Mouse (Mus musculus): ENCODE measurements around the gene Gorasp1.

Gorasp1 gene

DNA sequence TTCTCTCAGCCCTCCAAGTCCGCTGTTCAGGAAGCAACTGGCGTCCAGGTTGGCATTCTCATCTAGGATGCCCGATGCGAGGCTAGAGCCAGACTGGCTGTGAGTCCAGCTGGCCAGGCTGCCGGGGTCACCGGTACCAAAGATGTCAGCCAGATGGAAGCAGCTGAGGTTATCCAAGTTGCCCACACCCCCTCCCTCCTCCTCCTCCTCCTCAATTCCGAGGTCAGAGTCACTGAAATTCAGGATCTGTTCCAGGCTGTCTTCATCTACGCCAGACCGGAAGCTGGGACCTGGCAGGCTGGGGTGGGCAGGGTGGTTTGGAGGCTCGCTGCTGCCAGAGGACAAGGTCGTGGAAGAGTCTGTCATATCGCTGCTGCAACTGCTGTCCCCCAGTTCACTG, 35.2 kb upstream of the Gorasp1 start:
- DNase-seq (ENCODE audit: low read depth, low spot score): no peak

GRCm38 (mm10) chr9:119972166-119972565, 34.8 kb upstream of the Gorasp1 start:
- no peak for DNase-seq (ENCODE audit: low read depth, low spot score)

DNA sequence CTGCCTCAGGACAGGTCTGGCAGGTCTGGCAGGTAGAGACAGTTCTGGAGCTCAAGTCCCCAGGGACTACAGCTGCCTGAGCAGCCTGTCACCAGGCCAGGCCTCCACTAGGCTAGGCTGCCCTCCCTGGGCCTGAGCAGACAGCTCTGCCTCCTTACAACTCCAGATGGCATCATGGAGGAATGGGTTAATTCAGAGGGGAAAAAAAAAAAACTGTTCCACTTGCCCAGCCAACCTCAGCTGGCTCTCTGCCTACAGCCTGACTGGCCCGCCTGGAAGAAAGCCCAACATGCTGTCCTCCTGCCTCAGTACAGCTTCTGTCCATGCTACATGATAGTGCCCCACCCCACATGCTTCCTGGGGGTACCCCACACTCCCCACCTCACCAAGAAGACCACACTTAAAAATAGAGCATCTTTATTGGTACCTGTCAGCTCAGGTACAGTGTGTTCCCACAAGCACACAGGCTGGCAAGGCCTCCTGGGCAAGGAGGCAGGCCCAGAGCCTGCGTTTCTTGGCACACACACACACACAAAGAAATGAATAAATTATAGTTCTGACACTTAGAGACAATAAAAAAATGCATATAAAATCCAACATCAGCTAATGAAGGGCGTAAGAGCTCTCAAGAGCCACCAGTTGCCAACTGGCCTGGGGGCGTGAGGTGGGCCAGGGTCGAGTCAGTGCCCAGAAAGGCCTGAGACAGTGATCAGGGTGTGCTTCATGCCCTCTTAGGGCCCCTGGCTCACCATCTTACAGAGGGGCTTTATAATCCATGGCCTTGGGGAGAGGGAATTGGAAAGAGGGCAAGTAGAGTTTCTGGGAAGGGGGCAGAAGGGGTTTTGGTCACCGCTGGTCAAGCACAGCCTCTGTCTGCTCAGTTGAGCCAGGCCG, 33.6 kb upstream of the Gorasp1 start:
- DNase-seq (ENCODE audit: low read depth, low spot score): no peak

DNA sequence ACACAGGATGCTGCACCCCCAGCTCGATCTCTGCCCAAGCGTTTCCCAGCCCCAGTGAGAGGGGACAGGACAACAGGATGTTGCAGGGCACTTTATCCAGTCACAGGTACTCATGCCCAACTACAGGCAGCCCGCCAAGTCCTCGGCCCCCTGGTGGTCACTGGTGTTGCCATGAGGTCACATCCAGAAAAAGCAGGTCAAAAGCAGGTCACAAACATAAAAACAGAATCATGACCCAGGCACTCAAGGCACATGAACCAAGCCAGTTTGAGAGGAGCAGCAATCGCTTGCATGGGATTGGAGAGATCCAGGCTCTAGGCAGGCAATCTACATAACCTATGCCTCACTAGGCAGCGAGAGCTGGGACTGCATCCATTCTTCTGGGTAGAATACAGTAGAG, 32.9 kb upstream of the Gorasp1 start:
- no peak for DNase-seq (ENCODE audit: low read depth, low spot score)

DNA sequence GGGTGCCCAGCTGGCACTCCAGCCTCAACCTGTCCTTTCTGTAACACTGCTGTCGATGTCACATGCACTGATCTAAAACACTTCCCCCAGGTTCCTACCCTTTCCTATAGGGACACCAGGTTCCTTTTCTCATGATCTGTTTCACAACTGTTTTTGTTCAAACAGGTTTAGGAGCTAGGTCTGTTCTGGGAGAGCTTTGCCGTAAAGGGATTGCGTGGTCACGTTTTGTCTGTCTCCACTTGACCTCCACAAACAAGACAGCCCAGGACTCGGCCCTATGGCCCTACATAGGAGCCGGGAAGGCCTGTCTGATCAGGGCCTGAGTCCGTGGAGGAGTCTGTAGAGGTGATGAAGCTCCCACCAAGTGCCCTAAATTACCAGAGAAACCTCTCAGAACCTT, 32.4 kb upstream of the Gorasp1 start:
- DNase-seq (ENCODE audit: low read depth, low spot score): no peak

GRCm38 (mm10) chr9:119966221-119966910, 29.0 kb upstream of the Gorasp1 start:
- DNase-seq (ENCODE audit: low read depth, low spot score): no peak

DNA sequence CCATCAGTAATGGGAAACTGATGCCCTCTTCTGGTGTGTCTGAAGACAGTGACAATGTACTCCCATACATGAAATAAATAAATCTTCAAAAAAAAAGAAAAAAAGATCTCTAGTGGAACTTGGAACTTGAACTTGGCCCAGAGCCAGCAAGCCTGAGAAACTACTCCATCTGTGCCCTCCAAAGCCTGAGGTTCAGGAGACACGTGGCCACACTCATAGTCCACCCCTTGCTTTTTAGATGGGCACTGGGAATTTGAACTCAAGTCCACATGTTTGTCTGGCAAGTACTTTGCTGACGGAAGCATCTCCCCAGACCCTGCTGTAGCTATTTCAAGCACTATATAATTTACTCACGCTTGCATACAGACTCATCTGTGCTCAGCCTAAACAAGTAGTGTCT, 27.8 kb upstream of the Gorasp1 start:
- DNase-seq (ENCODE audit: low read depth, low spot score): no peak

DNA sequence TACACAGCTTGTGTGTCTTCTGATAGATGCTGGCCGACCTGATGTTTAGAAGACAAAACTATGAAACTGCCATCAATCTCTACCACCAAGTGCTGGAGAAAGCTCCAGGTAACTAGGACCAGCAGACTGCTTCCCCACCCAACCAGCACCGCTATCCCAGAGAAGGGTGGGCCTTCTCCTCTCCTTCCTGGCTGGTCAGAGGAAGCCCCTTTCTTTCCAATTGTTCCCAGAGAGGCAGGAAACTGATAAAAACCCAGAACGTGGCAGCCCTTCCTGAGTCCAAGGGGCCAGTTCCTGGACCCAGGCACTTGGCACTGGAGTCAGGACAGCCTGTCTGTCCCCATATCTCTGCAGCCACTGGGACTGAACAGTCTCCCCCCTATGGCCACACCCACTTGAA, 26.8 kb upstream of the Gorasp1 start:
- DNase-seq (ENCODE audit: low read depth, low spot score): no peak

DNA sequence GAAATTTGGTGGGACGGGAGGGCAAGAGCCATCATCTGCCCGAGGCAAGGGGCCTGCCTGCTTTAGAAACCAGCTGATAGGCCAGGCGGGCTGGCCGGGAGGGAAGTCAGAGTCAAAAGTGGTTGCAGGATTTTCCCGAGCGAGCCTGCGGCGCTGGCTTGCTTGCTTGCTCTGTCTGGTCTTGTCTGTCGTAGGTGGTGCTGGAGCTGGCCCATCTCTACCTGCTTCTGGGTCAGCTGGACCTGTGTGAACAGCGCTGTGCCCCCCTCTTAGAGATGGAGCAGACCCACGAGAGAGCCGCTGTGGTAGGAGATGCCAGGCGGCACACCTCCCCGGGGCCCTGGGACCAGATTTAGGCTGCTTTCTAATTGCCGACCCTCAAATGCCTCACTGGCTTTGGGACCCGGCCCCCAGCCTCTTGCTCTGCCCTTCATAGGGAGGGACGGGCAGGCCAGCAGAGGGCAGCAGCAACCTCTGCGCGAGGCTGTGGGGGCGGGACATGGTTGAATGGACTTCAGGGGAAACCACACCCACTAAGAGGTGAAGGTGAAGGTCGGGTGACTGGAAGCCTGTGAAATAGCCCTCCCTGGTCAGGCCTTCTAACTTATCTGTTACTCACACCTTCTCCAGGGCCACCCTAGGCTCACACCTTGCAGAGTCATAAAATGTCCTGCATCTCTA, 25.8 kb upstream of the Gorasp1 start:
- no peak for DNase-seq (ENCODE audit: low read depth, low spot score)

DNA sequence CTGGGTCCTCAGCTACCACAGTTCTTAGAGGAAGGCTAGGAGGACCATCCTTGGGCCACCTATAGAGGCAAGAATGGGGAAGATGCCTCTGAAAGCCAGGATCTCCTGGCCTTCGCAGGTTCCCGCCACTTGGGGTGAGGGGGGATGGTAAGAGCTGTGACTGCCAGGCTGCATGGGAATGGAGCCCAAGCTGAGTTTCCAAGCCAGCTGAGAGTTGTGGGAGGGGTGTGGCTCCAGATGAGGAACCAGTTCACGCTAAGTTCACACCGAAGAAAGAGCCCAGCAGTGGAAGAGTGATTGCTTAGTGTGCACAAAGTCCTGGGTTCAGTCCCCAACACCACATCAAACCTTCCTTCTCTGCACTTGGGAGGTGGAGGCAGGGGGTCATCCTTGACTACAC, 24.9 kb upstream of the Gorasp1 start:
- no peak for DNase-seq (ENCODE audit: low read depth, low spot score)

DNA sequence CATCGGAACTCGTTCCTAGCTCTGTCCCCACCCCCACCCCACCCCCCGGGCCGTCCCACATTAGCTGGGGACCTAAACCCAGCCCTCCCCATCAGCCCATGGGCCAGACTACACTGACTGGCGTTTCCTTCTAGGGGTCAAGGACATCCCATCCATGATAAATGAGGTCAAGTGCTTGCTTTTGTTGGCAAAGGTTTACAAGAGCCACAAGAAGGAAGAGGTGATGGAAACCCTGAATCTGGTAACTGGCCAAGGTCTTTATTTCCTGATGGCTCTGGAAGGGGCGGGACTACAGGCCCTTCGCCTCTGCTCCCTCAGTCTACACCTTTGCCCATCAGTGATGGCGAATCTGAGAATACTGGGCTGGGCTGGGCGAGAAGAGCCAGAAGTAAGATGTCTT, 21.5 kb upstream of the Gorasp1 start:
- DNase-seq (ENCODE audit: low read depth, low spot score): no peak

DNA sequence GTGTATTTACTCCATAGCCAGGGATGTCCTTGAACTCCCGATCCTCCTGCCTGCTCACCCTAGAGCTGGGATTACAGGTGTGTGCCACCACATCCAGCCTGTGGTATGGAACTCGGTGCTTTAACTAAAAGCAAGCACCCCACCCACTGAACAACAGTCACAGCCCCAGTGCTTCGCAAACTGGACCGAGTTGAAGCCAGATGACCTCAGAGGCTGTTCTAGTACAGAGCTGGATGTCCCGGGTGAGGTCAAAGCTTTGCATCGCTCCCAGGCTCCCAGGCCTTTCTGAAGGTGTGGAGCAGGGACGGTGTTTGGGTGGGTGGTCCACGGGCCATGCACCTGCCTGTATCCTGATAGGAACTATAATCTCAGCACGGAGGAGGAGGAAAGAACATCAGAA, 14.0 kb upstream of the Gorasp1 start:
- DNase-seq (ENCODE audit: low read depth, low spot score): no peak

- DNase-seq (ENCODE audit: low read depth, low spot score): no peak
Observed at GRCm38 (mm10) chr9:119950434-119950833, 13.1 kb upstream of the Gorasp1 start.

- no peak for DNase-seq (ENCODE audit: low read depth, low spot score)
Observed at GRCm38 (mm10) chr9:119948804-119949203, 11.4 kb upstream of the Gorasp1 start.

- DNase-seq (ENCODE audit: low read depth, low spot score): no peak
Observed at GRCm38 (mm10) chr9:119945173-119945900, 8.0 kb upstream of the Gorasp1 start.

DNA sequence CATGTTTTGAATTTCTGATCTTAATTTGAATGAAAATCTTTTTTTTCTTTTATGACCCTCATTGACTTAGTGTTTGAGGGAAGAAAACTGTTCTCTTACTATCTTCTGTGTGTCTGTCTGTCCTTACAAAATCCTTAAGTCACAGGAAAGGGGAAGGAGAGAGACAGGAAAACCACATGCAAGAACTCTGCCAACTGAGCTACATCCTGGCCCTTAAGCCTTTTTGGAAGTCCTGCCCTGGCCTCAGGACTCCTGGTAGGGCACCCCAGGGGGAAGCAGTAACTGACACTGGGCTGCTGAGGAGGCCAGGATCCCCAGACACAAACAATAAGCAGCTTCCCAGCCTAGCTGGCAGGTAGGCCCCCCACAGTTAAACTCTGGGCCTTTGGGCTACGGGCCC, 6.0 kb upstream of the Gorasp1 start:
- no peak for DNase-seq (ENCODE audit: low read depth, low spot score)

- no peak for DNase-seq (ENCODE audit: low read depth, low spot score)
Observed at GRCm38 (mm10) chr9:119941861-119942260, 4.5 kb upstream of the Gorasp1 start.

DNA sequence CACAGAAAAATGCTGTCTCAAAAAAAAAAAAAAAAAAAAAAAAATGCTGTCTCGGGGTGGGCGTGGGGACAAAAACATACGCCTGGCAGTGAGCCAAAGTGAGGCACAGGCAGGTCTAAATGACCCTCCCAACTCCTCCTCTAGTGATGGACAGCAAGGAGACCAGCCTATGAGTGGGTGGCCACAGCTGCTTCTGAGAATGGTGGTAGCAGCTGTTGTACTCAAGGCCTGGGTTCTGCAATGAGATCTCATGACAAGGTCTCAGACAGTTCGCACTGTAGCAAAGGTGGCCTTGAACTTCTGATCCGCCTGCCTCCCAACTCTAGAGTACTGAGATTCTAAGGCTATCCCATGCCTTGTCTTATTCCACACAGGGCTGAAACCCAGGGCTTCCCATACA, 4.0 kb upstream of the Gorasp1 start:
- no peak for DNase-seq (ENCODE audit: low read depth, low spot score)

DNA sequence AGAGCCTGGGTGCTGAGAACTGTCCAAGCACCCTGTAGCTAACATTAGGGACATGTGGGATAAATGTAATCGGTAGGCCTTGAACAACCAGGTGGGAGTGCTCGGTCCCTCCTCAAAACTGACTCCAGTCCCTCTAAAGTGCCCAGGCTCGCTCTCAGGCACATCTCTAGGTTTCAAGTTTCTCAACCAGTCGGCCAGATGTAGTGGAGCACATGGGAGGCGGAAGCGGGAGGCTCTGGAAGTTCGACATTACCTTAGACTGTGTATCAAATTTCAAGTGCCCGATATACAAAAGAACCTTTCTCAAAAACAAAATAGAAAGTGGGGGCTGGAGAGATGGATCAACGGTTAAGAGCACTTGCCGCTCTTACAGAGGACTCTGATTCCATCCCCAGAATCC, 2.3 kb upstream of the Gorasp1 start:
- DNase-seq (ENCODE audit: low read depth, low spot score): no peak

GRCm38 (mm10) chr9:119938496-119938895, 1.1 kb upstream of the Gorasp1 start:
- no peak for DNase-seq (ENCODE audit: low read depth, low spot score)

GRCm38 (mm10) chr9:119933675-119934074, 3.7 kb downstream of the Gorasp1 start:
- DNase-seq (ENCODE audit: low read depth, low spot score): no peak

DNA sequence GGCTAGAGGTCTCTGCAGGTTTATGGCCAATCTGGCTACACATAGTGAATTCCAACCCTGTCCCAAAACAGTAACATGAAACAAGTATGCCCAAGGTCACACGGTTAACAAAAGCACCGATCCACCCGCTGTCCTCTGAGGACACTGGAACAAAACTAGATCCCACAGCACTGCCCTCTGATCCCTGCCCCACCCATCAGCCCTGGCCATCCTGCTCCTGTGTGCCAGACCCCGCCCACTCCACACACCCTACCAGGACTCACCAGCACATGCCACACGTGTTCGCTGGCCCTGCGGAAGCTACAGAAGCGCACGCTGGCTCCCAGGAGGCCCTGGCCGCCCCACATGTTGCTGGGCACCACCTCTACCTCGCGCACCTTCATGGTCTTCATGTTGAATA, 5.0 kb downstream of the Gorasp1 start:
- DNase-seq (ENCODE audit: low read depth, low spot score): no peak

All from retina, postnatal 7 days (tissue).